Mouse (Mus musculus): Measurements from ENCODE around the gene Nmt1.
A peak's percentile ranks its signal among the peaks of the same experiment; 100 is the strongest.

Gene Nmt1

DNA sequence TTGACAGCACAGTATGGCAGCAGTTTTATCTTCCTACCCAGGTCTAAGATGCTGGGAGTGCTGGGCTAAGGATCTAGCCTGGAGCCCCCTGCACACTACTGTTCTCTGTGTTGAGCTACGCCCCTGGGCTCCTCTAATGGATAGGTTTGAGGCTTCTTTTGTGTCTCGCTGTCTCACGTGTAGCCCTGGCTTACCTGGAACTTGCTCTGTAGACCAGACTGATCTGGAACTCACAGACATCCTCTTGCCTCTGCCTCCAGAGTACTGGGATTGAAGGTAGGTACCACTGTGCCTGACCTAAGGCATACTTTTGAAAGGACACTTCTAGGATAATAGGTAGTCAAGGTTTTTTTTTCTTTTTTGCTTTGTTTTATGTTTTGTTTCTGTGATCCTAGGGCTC lies 16.0 kb downstream of the Nmt1 start:
- no peak for DNase-seq (ENCODE audit: low read depth, low spot score)

DNA sequence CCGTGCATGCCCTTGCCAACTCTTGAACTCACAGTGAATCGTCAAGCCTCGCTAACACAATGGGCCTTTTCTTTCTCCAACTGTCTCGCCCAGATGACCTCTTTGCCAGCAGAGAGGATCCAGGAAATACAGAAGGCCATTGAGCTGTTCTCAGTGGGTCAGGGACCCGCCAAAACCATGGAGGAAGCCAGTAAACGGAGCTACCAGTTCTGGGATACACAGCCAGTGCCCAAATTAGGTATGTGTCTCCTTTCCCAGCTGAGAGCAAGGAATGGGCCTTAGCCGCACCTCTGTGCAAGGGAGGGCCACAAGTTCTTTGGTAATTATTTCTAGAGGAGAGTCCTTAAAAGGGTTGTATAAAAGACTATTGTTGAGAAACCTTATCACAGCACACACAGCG lies 18.3 kb downstream of the Nmt1 start:
- DNase-seq (ENCODE audit: low read depth, low spot score), result no peak

DNA sequence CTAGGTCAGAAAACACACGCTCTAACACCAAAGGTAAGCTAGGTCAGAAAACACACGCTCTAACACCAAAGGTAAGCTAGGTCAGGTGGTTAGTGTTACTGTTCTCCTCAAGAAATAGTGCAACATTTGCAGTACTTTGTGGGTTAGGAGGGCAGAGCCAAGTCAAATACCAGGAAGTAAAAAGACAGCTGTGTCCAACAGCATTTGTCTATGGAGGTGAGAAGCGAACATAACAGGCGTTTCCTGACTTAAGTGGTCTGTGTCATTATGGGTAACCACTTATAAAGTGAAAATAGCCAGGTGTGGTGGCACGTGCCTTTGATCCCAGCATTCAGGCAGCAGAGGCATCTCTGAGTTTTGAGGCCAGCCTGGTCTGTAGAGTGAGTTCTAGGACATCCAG lies 21.6 kb downstream of the Nmt1 start:
- no peak for DNase-seq (ENCODE audit: low read depth, low spot score)

GRCm38 (mm10) chr11:103050153-103050552 lies 22.2 kb downstream of the Nmt1 start:
- DNase-seq (ENCODE audit: low read depth, low spot score), result no peak

DNA sequence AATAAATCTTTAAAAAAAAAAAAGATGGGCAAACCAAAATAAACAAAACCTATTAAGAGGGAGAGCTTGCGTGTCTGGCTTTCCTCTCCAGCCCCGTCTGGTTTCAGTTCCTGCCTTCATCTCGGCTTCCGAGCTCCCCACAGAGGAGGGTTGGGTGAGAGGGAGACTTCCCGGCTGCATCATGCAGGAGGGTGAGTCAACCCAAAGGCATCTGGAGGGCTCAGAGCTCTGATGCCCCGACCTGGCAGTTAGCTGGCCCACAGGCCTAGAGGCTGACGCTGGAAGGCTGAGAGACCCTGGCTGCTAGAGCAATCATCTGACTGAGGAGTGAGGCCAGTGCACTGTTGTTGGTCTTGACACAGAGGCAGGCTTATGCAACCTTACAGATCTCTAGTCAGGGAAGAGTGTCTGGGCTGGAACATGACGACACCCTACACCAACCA lies 23.3 kb downstream of the Nmt1 start:
- DNase-seq (ENCODE audit: low read depth, low spot score), result no peak

DNA sequence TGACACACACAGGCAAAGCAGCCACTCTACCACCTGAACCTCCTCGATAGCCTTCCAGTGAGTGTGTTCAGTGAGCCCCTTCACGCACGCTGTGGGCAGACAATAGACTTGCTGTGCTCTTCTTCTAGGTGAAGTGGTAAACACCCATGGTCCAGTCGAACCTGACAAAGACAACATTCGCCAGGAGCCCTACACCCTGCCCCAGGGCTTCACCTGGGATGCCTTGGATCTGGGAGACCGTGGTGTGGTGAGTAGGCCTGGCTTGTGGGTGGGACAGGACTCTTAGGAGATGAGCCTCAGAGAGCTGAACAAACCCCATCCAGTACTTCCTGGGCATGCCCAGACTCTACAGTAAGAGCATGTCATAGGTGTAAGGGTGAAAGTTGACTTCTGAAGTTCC lies 24.1 kb downstream of the Nmt1 start:
- DNase-seq (ENCODE audit: low read depth, low spot score), result no peak

- DNase-seq (ENCODE audit: low read depth, low spot score), result no peak
Measured at GRCm38 (mm10) chr11:103053191-103054076, 25.4 kb downstream of the Nmt1 start.

GRCm38 (mm10) chr11:103054798-103055197 lies 26.8 kb downstream of the Nmt1 start:
- DNase-seq (ENCODE audit: low read depth, low spot score), result peak; percentile 40

DNA sequence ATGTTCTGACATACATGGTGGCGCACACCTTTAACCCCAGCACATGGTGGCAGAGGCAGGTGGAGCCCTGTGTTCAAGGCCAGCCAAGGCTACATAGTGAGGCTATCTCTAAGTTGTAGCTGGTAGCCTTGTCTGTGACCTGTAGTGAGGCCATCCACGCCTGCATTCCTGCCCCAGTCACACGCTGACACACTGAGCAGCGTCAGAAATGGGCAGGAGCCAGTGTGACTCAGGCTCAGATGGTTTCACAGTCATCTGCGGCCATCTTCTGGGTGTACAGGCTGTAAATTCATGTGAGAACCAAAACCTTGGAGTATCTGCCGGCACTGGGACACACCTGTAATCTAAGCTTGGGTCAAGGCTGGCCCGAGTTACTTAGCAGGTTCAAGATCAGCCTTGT lies 28.6 kb downstream of the Nmt1 start:
- DNase-seq (ENCODE audit: low read depth, low spot score), result no peak

GRCm38 (mm10) chr11:103058499-103059085 lies 30.6 kb downstream of the Nmt1 start:
- DNase-seq (ENCODE audit: low read depth, low spot score), result no peak

- DNase-seq (ENCODE audit: low read depth, low spot score), result no peak
Measured at GRCm38 (mm10) chr11:103066191-103067050, 38.4 kb downstream of the Nmt1 start.

DNA sequence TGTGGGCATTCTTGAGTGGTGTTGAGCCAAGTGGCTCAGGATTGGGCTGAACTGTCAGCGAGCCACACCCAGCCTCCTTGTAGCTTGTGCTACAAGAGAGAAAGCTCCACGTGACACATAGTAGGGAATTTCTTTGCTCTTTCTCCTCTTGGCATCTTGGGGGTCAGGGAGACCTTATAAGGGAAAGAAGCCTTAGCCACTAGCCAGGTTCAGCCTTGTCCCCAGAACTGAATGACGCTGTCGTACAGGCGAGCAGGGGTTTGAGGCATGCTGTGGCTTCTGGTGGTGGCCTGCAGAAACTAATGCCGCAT lies 39.0 kb downstream of the Nmt1 start:
- no peak for DNase-seq (ENCODE audit: low read depth, low spot score)

DNA sequence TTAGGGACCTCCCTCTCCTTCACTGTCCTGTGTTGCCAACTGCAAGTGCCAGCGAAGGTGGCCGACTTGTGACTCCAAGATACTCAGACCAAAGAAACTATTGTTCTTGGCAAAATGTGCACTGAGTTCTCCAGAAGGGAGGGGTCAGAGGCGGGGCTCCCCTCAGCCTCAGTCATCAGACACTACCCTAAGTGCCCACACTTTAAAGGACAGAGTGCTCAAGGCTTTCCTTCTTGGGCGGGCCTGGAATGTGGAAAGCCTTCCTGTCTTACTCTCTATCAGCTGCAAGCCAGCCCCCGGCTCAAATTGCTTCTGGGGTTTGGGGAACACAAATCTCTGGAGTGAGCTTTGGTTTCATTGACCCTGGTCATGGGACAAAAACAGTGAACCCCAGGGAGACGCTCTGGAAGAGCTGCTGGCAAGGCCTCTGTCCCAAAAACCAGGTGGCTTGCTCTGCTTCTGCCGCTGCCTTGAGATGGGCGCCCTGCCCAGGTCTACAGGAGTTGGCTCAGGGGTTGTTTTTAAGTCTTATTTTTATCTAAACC lies 39.5 kb downstream of the Nmt1 start:
- no peak for DNase-seq (ENCODE audit: low read depth, low spot score)

GRCm38 (mm10) chr11:103068272-103068671 lies 40.3 kb downstream of the Nmt1 start:
- no peak for DNase-seq (ENCODE audit: low read depth, low spot score)

DNA sequence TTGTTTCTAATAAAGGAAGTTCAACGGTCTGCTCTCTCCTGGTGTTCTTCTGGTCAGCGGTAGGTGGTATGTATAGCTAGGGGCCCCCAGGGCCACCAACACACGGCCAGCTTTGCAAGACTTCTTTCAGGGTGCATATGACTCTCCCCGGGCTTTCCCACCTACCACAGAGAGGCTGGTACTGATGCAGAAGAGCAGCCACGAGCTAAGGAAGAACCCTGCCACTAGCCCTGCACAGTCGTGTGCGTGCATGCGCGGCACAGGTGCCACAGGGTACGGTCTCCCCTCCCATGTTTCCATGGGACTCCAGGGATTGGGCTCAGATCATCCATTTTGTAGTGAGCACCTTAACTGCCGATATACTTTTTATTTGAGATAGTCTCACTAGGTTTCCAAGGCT lies 40.9 kb downstream of the Nmt1 start:
- DNase-seq (ENCODE audit: low read depth, low spot score), result no peak

- DNase-seq (ENCODE audit: low read depth, low spot score), result no peak
Measured at GRCm38 (mm10) chr11:103069731-103070130, 41.7 kb downstream of the Nmt1 start.

GRCm38 (mm10) chr11:103070322-103070880 lies 42.4 kb downstream of the Nmt1 start:
- no peak for DNase-seq (ENCODE audit: low read depth, low spot score)

DNA sequence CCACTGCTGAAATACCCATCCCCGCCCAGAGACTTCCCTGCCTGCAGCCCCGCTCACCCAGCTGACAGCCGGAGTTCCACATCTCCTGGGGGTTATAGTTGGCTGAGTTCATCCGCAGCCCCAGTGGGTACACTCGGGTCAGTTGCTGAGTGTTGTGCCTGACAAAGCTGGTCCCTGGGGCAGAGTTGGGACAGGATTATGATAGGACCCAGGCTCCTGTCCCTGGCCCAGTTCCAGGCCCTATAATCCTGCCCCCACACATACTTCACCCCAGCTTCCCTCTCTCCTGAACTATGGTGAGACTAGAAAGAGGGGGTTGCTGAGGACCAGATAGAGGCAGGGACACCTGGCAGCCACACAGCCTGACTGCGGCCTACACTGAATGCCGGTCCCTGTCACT lies 45.7 kb downstream of the Nmt1 start:
- DNase-seq (ENCODE audit: low read depth, low spot score), result no peak

DNA sequence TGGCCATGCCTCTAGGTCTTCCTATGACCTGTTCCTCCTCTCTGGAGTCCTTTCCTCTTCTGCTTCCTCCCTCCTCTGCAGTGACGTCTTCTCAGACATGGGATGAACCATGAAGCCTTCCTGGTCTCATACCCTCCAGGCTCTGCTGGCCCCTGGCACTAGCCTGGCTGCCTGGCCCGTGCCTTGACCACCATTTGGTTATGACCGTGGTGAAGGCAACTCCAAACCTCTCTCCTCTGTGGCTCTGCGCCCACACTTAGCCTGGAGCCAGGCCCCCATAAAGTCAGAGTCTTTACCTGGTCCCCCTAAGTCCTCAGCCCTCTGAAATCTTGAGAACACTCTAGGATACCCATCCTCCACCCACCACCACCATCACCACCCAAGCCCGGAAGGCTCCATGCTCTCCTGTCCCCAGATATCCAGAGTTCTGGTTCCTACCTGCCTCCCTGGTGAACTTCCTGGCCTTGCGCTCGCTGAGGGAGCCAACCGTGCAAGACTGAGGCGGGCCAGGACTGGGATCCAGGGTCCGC lies 46.2 kb downstream of the Nmt1 start:
- no peak for DNase-seq (ENCODE audit: low read depth, low spot score)

DNA sequence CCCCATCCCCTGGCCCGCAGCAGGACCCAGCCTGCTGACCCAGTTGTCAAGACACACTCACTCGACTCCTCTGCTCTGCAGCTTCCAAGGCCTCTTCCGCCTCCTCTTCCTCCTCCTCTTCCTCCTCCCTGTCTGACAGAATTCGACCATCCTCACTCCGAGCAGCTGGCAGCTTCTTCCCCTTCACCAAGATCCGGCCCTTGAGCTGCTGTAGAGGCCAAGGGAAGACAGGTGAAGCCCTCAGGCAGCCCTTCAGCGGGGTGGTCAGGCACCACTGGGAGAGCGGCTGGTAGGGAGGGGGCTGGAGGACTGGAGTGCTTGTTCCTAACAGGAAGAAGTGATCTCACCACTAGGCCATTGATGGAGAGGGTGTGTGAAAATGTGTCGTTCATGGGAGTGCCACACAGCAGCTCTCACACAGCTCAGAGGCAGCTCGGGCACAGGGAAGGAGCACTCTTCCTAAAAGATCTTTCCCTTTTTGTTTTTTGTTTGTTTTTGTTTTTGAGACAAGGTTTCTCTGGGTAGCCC lies 46.9 kb downstream of the Nmt1 start:
- no peak for DNase-seq (ENCODE audit: low read depth, low spot score)

DNA sequence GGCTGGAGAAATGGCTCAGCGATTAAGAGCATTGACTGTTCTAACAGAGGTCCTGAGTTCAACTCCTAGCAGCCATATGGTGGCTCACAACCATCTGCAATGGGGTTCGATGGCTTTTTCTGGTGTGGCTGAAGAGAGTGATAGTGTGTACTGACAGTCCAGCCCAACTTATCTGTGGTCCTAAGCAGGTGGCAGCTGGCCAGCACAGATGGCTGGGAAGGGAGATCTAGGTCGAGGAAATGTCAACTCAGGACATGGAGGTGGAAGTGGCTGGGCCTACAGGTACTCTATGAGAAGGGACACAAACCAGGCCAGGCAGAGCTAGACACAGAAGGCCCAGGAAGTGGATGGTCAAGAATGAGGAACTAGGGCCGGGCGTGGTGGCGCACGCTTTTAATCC lies 48.0 kb downstream of the Nmt1 start:
- DNase-seq (ENCODE audit: low read depth, low spot score), result no peak
